Mouse (Mus musculus) lung, postnatal 0 days (tissue): ENCODE results near the gene Zeb2. TPM values are rescaled to one million over a fixed set of nuclear protein-coding genes. Genes with fewer than 3 reads are reported as not detected.

Source experiments
- ATAC-seq: fragments of 200-750 bp; cut with Nextera tagmentation; 2 replicates; pipeline ENCODE4 v1.8.0; 2017; ENCODE audit warnings: moderate library complexity
- DNase-seq: peaks from one replicate; pipeline ENCODE4 v3.0.0-alpha.2; 2016; ENCODE audit warnings: low spot score
- H3K27ac ChIP-seq: fragments of 300-500 bp; sonication (generic); 2 replicates; pipeline ENCODE4 v1.5.1; 2014; ENCODE audit warnings: antibody characterized with exemption, mild to moderate bottlenecking, low read length, mixed read lengths
- H3K27me3 ChIP-seq: fragments of 300-500 bp; sonication (generic); replicated peaks from 2 replicates; pipeline ENCODE4 v1.6.1; 2014; ENCODE audit warnings: low read length, mixed read lengths; ENCODE audit not compliant: insufficient read depth
- H3K36me3 ChIP-seq: fragments of 300-500 bp; sonication (generic); 2 replicates; pipeline ENCODE4 v1.6.1; 2014; ENCODE audit warnings: low read length, mixed read lengths; ENCODE audit not compliant: insufficient read depth
- H3K4me1 ChIP-seq: fragments of 300-500 bp; sonication (generic); 2 replicates; pipeline ENCODE4 v1.6.1; 2014; ENCODE audit warnings: antibody characterized with exemption, low read depth, low read length, mixed read lengths; ENCODE audit not compliant: insufficient read depth
- H3K4me2 ChIP-seq: fragments of 300-500 bp; sonication (generic); replicated peaks from 2 replicates; pipeline ENCODE4 v1.6.1; 2014; ENCODE audit warnings: low read depth, mild to moderate bottlenecking, low read length, moderate library complexity, mixed read lengths
- H3K4me3 ChIP-seq: fragments of 300-500 bp; sonication (generic); 2 replicates; pipeline ENCODE4 v1.5.1; 2014; ENCODE audit warnings: low read depth, low read length
- H3K9ac ChIP-seq: fragments of 300-500 bp; sonication (generic); replicated peaks from 2 replicates; pipeline ENCODE4 v1.6.1; 2014; ENCODE audit warnings: low read depth, mild to moderate bottlenecking
- H3K9me3 ChIP-seq: fragments of 300-500 bp; sonication (generic); 2 replicates; pipeline ENCODE4 v1.6.1; 2016; ENCODE audit warnings: low read length, mixed read lengths
- CTCF ChIP-seq: IDR thresholded peaks from 2 replicates; pipeline ENCODE4 v1.5.1; 2016; ENCODE audit warnings: antibody characterized with exemption, mild to moderate bottlenecking
- EP300 ChIP-seq: IDR thresholded peaks from 2 replicates; pipeline ENCODE4 v1.6.1; 2016; ENCODE audit warnings: antibody characterized with exemption, mild to moderate bottlenecking, control low read depth
- WGBS: fragments of 180-500 bp; shearing (Covaris S2); extraction: QIAGEN DNeasy Blood & Tissue Kit; methylation state at CpG from one replicate; pipeline ENCODE4 v1.1.7; 2014; 5-methylcytosine and 5-hydroxymethylcytosine counted together
- polyA plus RNA-seq: library from polyadenylated mRNA; unstranded; fragments of >200 nt; fragmentation: Nextera tagmentation; extraction: Ambion mirVana; gene quantifications from 2 replicates; pipeline ENCODE4 v1.2.1, GENCODE M21; 2015

The Zeb2 gene
- polyA plus RNA-seq, 1 experiment from 2014 or later, result 36.4 TPM

- Histone ChIP-seq H3K36me3 (0 out of 2 replicates have a peak, but pooled peaks cover 3% of the 10 kb centered on the region), H3K4me2 (no peak overlapping the region), H3K27ac (peak overlapping the region; percentile 40; the same call in 1 of the 2 replicates), H3K4me1 (0 out of 2 replicates have a peak, but pooled peaks cover 5% of the 10 kb centered on the region), H3K9me3 (no peaks in the 10 kb centered on the region), H3K9ac (no peak overlapping the region), H3K27me3 (no peaks in the 10 kb centered on the region), H3K4me3 (no peak overlapping the region)
- TF ChIP-seq CTCF, result no peak
- TF ChIP-seq EP300, result no peak
- 39% methylated on average over 9 of the region's 9 CpGs for WGBS
- DNase-seq (no peak), ATAC-seq (no peak)
These were observed 21.4 kb downstream of the Zeb2 start for GRCm38 (mm10) chr2:45095825-45096224.

GRCm38 (mm10) chr2:45094371-45094967 lies 22.7 kb downstream of the Zeb2 start:
- H3K9ac ChIP-seq, result no peak overlapping the region

GRCm38 (mm10) chr2:45093479-45093878 lies 23.7 kb downstream of the Zeb2 start:
- no peaks in the 10 kb centered on the region for H3K9me3 ChIP-seq
- peak overlapping the region; percentile 3; the same call in 1 of the 2 replicates for H3K27ac ChIP-seq
- WGBS, result 89% methylated on average over 7 of the region's 7 CpGs
- TF ChIP-seq EP300 (no peak), CTCF (no peak)
- no peak overlapping the region for H3K4me3 ChIP-seq
- no peak for DNase-seq
- H3K36me3 ChIP-seq, result 0 out of 2 replicates have a peak, but pooled peaks cover 3% of the 10 kb centered on the region
- H3K4me2 ChIP-seq, result no peak overlapping the region
- H3K27me3 ChIP-seq, result no peaks in the 10 kb centered on the region
- ATAC-seq, result no peak
- 0 out of 2 replicates have a peak, but pooled peaks cover 5% of the 10 kb centered on the region for H3K4me1 ChIP-seq
- H3K9ac ChIP-seq, result no peak overlapping the region

More at GRCm38 (mm10) chr2:45094371-45094967, 22.7 kb downstream of the Zeb2 start:
- Histone ChIP-seq H3K36me3 (0 out of 2 replicates have a peak, but pooled peaks cover 3% of the 10 kb centered on the region), H3K27me3 (no peaks in the 10 kb centered on the region), H3K4me3 (no peak overlapping the region), H3K27ac (no peak overlapping the region), H3K9me3 (no peaks in the 10 kb centered on the region), H3K4me2 (no peak overlapping the region), H3K4me1 (0 out of 2 replicates have a peak, but pooled peaks cover 5% of the 10 kb centered on the region)
- ATAC-seq (no peak), DNase-seq (no peak)
- WGBS, result 53% methylated on average over 2 of the region's 2 CpGs
- TF ChIP-seq CTCF, result no peak
- no peak for TF ChIP-seq EP300

- Histone ChIP-seq H3K9ac (no peak overlapping the region), H3K27ac (no peak overlapping the region), H3K36me3 (0 out of 2 replicates have a peak, but pooled peaks cover 3% of the 10 kb centered on the region), H3K4me3 (no peak overlapping the region), H3K27me3 (no peaks in the 10 kb centered on the region), H3K9me3 (no peaks in the 10 kb centered on the region), H3K4me1 (0 out of 2 replicates have a peak, but pooled peaks cover 3% of the 10 kb centered on the region), H3K4me2 (no peak overlapping the region)
- no peak for DNase-seq
- no peak for ATAC-seq
- TF ChIP-seq EP300 (no peak), CTCF (no peak)
- WGBS, result 95% methylated on average over 5 of the region's 5 CpGs
These were observed 24.5 kb downstream of the Zeb2 start for GRCm38 (mm10) chr2:45092654-45093053.

GRCm38 (mm10) chr2:45090529-45091297 lies 26.5 kb downstream of the Zeb2 start:
- no peaks in the 10 kb centered on the region for H3K9me3 ChIP-seq
- H3K4me1 ChIP-seq, result 0 out of 2 replicates have a peak, but pooled peaks cover 3% of the 10 kb centered on the region
- DNase-seq (no peak), ATAC-seq (no peak)
- H3K27ac ChIP-seq, result no peak overlapping the region
- TF ChIP-seq CTCF (no peak), EP300 (no peak)
- H3K4me3 ChIP-seq, result no peak overlapping the region
- H3K9ac ChIP-seq, result no peak overlapping the region
- no peaks in the 10 kb centered on the region for H3K27me3 ChIP-seq
- no peak overlapping the region for H3K4me2 ChIP-seq
- 86% methylated on average over 8 of the region's 8 CpGs for WGBS
- H3K36me3 ChIP-seq, result 0 out of 2 replicates have a peak, but pooled peaks cover 3% of the 10 kb centered on the region

- Histone ChIP-seq H3K36me3 (no peaks in the 10 kb centered on the region), H3K4me1 (0 out of 2 replicates have a peak, but pooled peaks cover under 1% of the 10 kb centered on the region), H3K4me2 (no peak overlapping the region), H3K9me3 (no peaks in the 10 kb centered on the region), H3K27ac (no peak overlapping the region), H3K4me3 (no peak overlapping the region), H3K9ac (no peak overlapping the region), H3K27me3 (no peaks in the 10 kb centered on the region)
- TF ChIP-seq CTCF (no peak), EP300 (no peak)
- DNase-seq, result no peak
- ATAC-seq, result no peak
- 53% methylated on average over 3 of the region's 3 CpGs for WGBS
These were observed 28.0 kb downstream of the Zeb2 start for GRCm38 (mm10) chr2:45089251-45089530.
